Mouse (Mus musculus) CH12.LX (cell line): ENCODE measurements around the gene Rps24. TPM values are rescaled to one million over a fixed set of nuclear protein-coding genes. Genes with fewer than 3 reads are reported as not detected.

ENCODE experiments used
- DNase-seq: peaks from one replicate; pipeline ENCODE4 v3.0.0-alpha.2; 2013; ENCODE audit errors: extremely low read depth
- H3K27ac ChIP-seq: 2 replicates; pipeline ENCODE4 v1.5.1; 2012; ENCODE audit warnings: low read depth, mild to moderate bottlenecking, control low read depth, moderate library complexity; ENCODE audit not compliant: insufficient read depth
- H3K27me3 ChIP-seq: replicated peaks from 2 replicates; pipeline ENCODE3; 2012; ENCODE audit warnings: inconsistent platforms
- H3K36me3 ChIP-seq, 2 experiments: replicated peaks in 1 of 2; 2 replicates each; pipeline versions ENCODE3 to v1.6.1; 2012; ENCODE audit warnings: inconsistent platforms in 1 of 2, low read length in 1 of 2, mild to moderate bottlenecking in 1 of 2, mixed read lengths in 1 of 2, moderate library complexity in 1 of 2; ENCODE audit not compliant: control insufficient read depth in 1 of 2, insufficient read depth in 1 of 2
- H3K4me1 ChIP-seq, 2 experiments: 2 replicates each; pipeline ENCODE4 v1.6.1; 2012; ENCODE audit warnings: inconsistent platforms in 1 of 2, moderate library complexity in 1 of 2; ENCODE audit not compliant: insufficient read depth in 2 of 2, control insufficient read depth in 1 of 2
- H3K4me2 ChIP-seq: 2 replicates; pipeline ENCODE4 v1.6.1; 2012; ENCODE audit warnings: low read depth, mild to moderate bottlenecking, control low read depth; ENCODE audit not compliant: poor library complexity, insufficient read depth, severe bottlenecking
- H3K4me3 ChIP-seq, 3 experiments: fragments of 150-350 bp in 1 of 3; sonication (generic) in 1 of 3; replicated peaks in 1 of 3; 2 replicates each; pipeline versions ENCODE3 to v1.5.1; 2011 to 2012; ENCODE audit warnings: low read depth in 2 of 3, low read length in 2 of 3, mild to moderate bottlenecking in 2 of 3, moderate library complexity in 2 of 3, control low read depth in 1 of 3, improper control_type of control experiment in 1 of 3, inconsistent platforms in 1 of 3, mixed read lengths in 1 of 3; ENCODE audit not compliant: poor library complexity in 1 of 3
- H3K79me2 ChIP-seq: replicated peaks from 2 replicates; pipeline ENCODE4 v1.6.1; 2012; ENCODE audit warnings: mild to moderate bottlenecking, moderate library complexity; ENCODE audit not compliant: control insufficient read depth, poor library complexity, insufficient read depth, severe bottlenecking; ENCODE audit errors: extremely low read depth
- H3K9ac ChIP-seq: 2 replicates; pipeline ENCODE4 v1.6.1; 2012; ENCODE audit warnings: low read depth, mild to moderate bottlenecking, control low read depth, moderate library complexity; ENCODE audit not compliant: insufficient read depth
- H3K9me3 ChIP-seq: replicated peaks from 2 replicates; pipeline ENCODE3; 2012; ENCODE audit warnings: low read length, inconsistent platforms, mixed read lengths
- BHLHE40 ChIP-seq: IDR thresholded peaks from 2 replicates; pipeline ENCODE4 v1.6.1; 2011; ENCODE audit warnings: mild to moderate bottlenecking, low read depth, low read length, improper control_type of control experiment
- CHD1 ChIP-seq: IDR thresholded peaks from 2 replicates; pipeline ENCODE4 v1.6.1; 2012; ENCODE audit warnings: low read depth, low read length, improper control_type of control experiment, inconsistent platforms
- CHD2 ChIP-seq: IDR thresholded peaks from 2 replicates; pipeline ENCODE4 v1.6.1; 2011; ENCODE audit warnings: low read length, improper control_type of control experiment
- CTCF ChIP-seq, 2 experiments: IDR thresholded peaks in 1 of 2; conservative IDR thresholded peaks in 1 of 2; 2 replicates each; pipeline ENCODE4 v1.5.1; 2011 to 2012; ENCODE audit warnings: low read depth in 2 of 2, low read length in 2 of 2, improper control_type of control experiment in 1 of 2, inconsistent platforms in 1 of 2, mild to moderate bottlenecking in 1 of 2, moderate library complexity in 1 of 2
- E2F4 ChIP-seq: IDR thresholded peaks from 2 replicates; pipeline ENCODE4 v1.6.1; 2011; ENCODE audit warnings: low read depth, low read length, improper control_type of control experiment; ENCODE audit not compliant: insufficient replicate concordance
- ELF1 ChIP-seq: IDR thresholded peaks from 2 replicates; pipeline ENCODE4 v1.6.1; 2014; ENCODE audit warnings: low read depth, mild to moderate bottlenecking, inconsistent platforms, low read length, improper control_type of control experiment
- EP300 ChIP-seq: IDR thresholded peaks from 2 replicates; pipeline ENCODE4 v1.6.1; 2011; ENCODE audit warnings: low read length, improper control_type of control experiment
- ETS1 ChIP-seq: conservative IDR thresholded peaks from 2 replicates; pipeline ENCODE4 v1.6.1; 2012; ENCODE audit warnings: low read depth, mild to moderate bottlenecking, inconsistent platforms, low read length, improper control_type of control experiment, moderate library complexity
- GABPA ChIP-seq: IDR thresholded peaks from 2 replicates; pipeline ENCODE4 v1.6.1; 2012; ENCODE audit warnings: low read depth, low read length, improper control_type of control experiment, inconsistent platforms; ENCODE audit not compliant: insufficient replicate concordance
- HCFC1 ChIP-seq: IDR thresholded peaks from 2 replicates; pipeline ENCODE4 v1.6.1; 2012; ENCODE audit warnings: low read depth, mild to moderate bottlenecking, inconsistent platforms, low read length, improper control_type of control experiment
- IRF4 ChIP-seq: IDR thresholded peaks from 2 replicates; pipeline ENCODE4 v1.6.1; 2014; ENCODE audit warnings: low read depth, mild to moderate bottlenecking, inconsistent platforms, low read length, improper control_type of control experiment
- JUN ChIP-seq: IDR thresholded peaks from 2 replicates; pipeline ENCODE4 v1.6.1; 2011; ENCODE audit warnings: low read depth, mild to moderate bottlenecking, low read length, improper control_type of control experiment, moderate library complexity; ENCODE audit not compliant: insufficient read depth
- JUND ChIP-seq: conservative IDR thresholded peaks from 2 replicates; pipeline ENCODE4 v1.6.1; 2011; ENCODE audit warnings: low read depth, low read length, improper control_type of control experiment
- KAT2A ChIP-seq: IDR thresholded peaks from 2 replicates; pipeline ENCODE4 v1.6.1; 2012; ENCODE audit warnings: low read length, improper control_type of control experiment, inconsistent platforms; ENCODE audit not compliant: insufficient replicate concordance
- MAFK ChIP-seq: IDR thresholded peaks from 2 replicates; pipeline ENCODE4 v1.6.1; 2011; ENCODE audit warnings: low read length, improper control_type of control experiment; ENCODE audit not compliant: insufficient replicate concordance
- MAX ChIP-seq: IDR thresholded peaks from 2 replicates; pipeline ENCODE4 v1.6.1; 2011; ENCODE audit warnings: low read length, improper control_type of control experiment
- MAZ ChIP-seq: IDR thresholded peaks from 2 replicates; pipeline ENCODE4 v1.6.1; 2012; ENCODE audit warnings: low read depth, mild to moderate bottlenecking, inconsistent platforms, low read length, improper control_type of control experiment, moderate library complexity
- MEF2A ChIP-seq: IDR thresholded peaks from 2 replicates; pipeline ENCODE4 v1.6.1; 2014; ENCODE audit warnings: low read depth, mild to moderate bottlenecking, inconsistent platforms, low read length, improper control_type of control experiment, borderline replicate concordance
- MXI1 ChIP-seq: IDR thresholded peaks from 2 replicates; pipeline ENCODE4 v1.6.1; 2011; ENCODE audit warnings: mild to moderate bottlenecking, low read depth, low read length, improper control_type of control experiment
- MYC ChIP-seq: IDR thresholded peaks from 2 replicates; pipeline ENCODE4 v1.6.1; 2011; ENCODE audit warnings: low read depth, mild to moderate bottlenecking, improper control_type of control experiment, low read length
- NELFE ChIP-seq: IDR thresholded peaks from 2 replicates; pipeline ENCODE4 v1.6.1; 2011; ENCODE audit warnings: low read depth, low read length, improper control_type of control experiment
- NRF1 ChIP-seq: IDR thresholded peaks from 2 replicates; pipeline ENCODE4 v1.6.1; 2014; ENCODE audit warnings: low read depth, mild to moderate bottlenecking, inconsistent platforms, low read length, improper control_type of control experiment, moderate library complexity
- PAX5 ChIP-seq: IDR thresholded peaks from 2 replicates; pipeline ENCODE4 v1.6.1; 2012; ENCODE audit warnings: low read length, inconsistent platforms, mixed read lengths
- POLR2A ChIP-seq: IDR thresholded peaks from 2 replicates; pipeline ENCODE4 v1.6.1; 2011; ENCODE audit warnings: low read depth, mild to moderate bottlenecking, improper control_type of control experiment, low read length
- POLR2AphosphoS2 ChIP-seq: IDR thresholded peaks from 2 replicates; pipeline ENCODE4 v1.6.1; 2011; ENCODE audit warnings: low read depth, low read length, improper control_type of control experiment
- RAD21 ChIP-seq: IDR thresholded peaks from 2 replicates; pipeline ENCODE4 v1.6.1; 2011; ENCODE audit warnings: low read depth, mild to moderate bottlenecking, low read length, improper control_type of control experiment, moderate library complexity
- RCOR1 ChIP-seq: conservative IDR thresholded peaks from 2 replicates; pipeline ENCODE4 v1.6.1; 2012; ENCODE audit warnings: low read depth, mild to moderate bottlenecking, inconsistent platforms, low read length, improper control_type of control experiment
- SIN3A ChIP-seq: IDR thresholded peaks from 2 replicates; pipeline ENCODE4 v1.6.1; 2012; ENCODE audit warnings: low read length, improper control_type of control experiment, inconsistent platforms
- SMC3 ChIP-seq: IDR thresholded peaks from 2 replicates; pipeline ENCODE4 v1.6.1; 2011; ENCODE audit warnings: low read depth, low read length, improper control_type of control experiment
- TBP ChIP-seq: conservative IDR thresholded peaks from 2 replicates; pipeline ENCODE4 v1.6.1; 2011; ENCODE audit warnings: low read depth, low read length, improper control_type of control experiment
- TCF12 ChIP-seq: IDR thresholded peaks from 2 replicates; pipeline ENCODE4 v1.6.1; 2014; ENCODE audit warnings: low read depth, mild to moderate bottlenecking, inconsistent platforms, low read length, improper control_type of control experiment
- UBTF ChIP-seq: IDR thresholded peaks from 2 replicates; pipeline ENCODE4 v1.6.1; 2012; ENCODE audit warnings: low read depth, mild to moderate bottlenecking, inconsistent platforms, low read length, improper control_type of control experiment, moderate library complexity
- USF1 ChIP-seq: IDR thresholded peaks from 2 replicates; pipeline ENCODE4 v1.6.1; 2014; ENCODE audit warnings: low read depth, mild to moderate bottlenecking, inconsistent platforms, low read length, improper control_type of control experiment
- USF2 ChIP-seq: conservative IDR thresholded peaks from 2 replicates; pipeline ENCODE4 v1.6.1; 2011; ENCODE audit warnings: low read depth, low read length, improper control_type of control experiment
- ZC3H11A ChIP-seq: IDR thresholded peaks from 2 replicates; pipeline ENCODE4 v1.6.1; 2012; ENCODE audit warnings: low read depth, mild to moderate bottlenecking, inconsistent platforms, low read length, improper control_type of control experiment
- ZKSCAN1 ChIP-seq: IDR thresholded peaks from 2 replicates; pipeline ENCODE4 v1.6.1; 2012; ENCODE audit warnings: low read depth, inconsistent platforms, low read length, improper control_type of control experiment, borderline replicate concordance
- ZMIZ1 ChIP-seq: IDR thresholded peaks from 2 replicates; pipeline ENCODE4 v1.6.1; 2012; ENCODE audit warnings: low read depth, mild to moderate bottlenecking, inconsistent platforms, low read length, improper control_type of control experiment
- ZNF384 ChIP-seq: IDR thresholded peaks from 2 replicates; pipeline ENCODE4 v1.6.1; 2012; ENCODE audit warnings: low read depth, low read length, improper control_type of control experiment, inconsistent platforms
- dilution Hi-C: fragments of 300-500 bp; cut with MboI; formaldehyde crosslinking; loops from 2 replicates; pipeline ENCODE4 v1.14.3; 2020; ENCODE audit warnings: low sequenced_read_pairs; ENCODE audit not compliant: extremely low pct_unique_long_range_greater_than_20kb, extremely low pct_ligation_motif_present
- in situ Hi-C: fragments of 300-500 bp; cut with MboI; formaldehyde crosslinking; loops from 3 replicates; pipeline ENCODE4 v1.14.3; 2019; ENCODE audit warnings: low sequenced_read_pairs, low pct_ligation_motif_present, low pct_unique_long_range_greater_than_20kb, mixed read lengths
- polyA plus RNA-seq: library from polyadenylated mRNA; unstranded; fragments of >175 nt; gene quantifications from 2 replicates; pipeline ENCODE4 v1.2.1, GENCODE M21; 2012; ENCODE audit warnings: low read depth; ENCODE audit not compliant: insufficient read length
- total RNA-seq, 2 experiments: library from RNA; depleted of rRNA; stranded (reverse); fragments of 300-350 nt in 1 of 2; fragments of >200 nt in 1 of 2; gene quantifications; 2 replicates each; pipeline ENCODE4 v1.2.3; 2012 to 2014

Gene Rps24
- total and polyA plus RNA-seq, 3 experiments, result 2,823 to 7,430 (median 3,420) TPM

DNA sequence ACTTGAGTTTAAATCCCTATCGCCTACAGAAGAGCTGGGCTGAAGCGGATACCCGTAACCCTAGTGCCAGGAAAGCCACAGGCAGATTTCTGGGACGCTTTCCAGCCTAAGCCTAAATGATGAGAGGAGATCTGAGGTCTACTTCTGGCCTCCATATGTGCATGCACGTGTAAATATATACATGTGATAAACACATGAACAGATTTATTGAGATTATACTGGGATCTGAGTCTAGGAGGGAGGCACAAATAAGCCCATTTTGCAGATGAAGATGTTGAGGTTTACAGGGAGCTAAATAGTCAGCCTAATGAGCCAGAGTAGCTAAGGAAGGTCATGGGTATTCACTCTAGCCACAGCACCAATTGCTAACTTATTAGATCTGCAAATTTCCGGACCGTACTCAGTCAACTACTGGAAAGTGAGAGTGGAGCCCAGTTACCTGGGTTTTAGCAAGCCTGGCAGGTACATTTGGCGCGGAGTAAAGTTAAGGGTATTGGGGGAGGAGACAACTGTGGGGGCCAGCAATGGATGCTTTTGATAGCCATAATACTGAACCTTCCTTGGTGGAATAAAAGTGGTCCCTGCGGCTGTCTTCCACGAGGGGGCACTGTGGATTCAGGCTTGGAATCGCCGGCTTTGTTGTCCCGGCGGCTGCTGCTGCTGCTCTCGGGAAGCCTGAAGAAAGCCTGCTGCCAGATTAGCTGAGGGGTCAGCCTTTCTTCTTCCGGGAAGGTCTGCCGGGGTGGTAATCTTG lies 13.3 kb downstream of the Rps24 start:
- Histone ChIP-seq H3K79me2 (peaks cover 6% of the 10 kb centered on the region; the same call in 1 of the 2 replicates), H3K4me3 (no peak overlapping the region), H3K4me2 (no peak overlapping the region), H3K9ac (no peak overlapping the region), H3K4me1 (peaks cover under 1 to 31% of the 10 kb centered on the region in 2 experiments; a peak in 3 of 4 replicates), H3K36me3 (peaks cover 50 to 65% of the 10 kb centered on the region in 2 experiments), H3K9me3 (peaks cover 4% of the 10 kb centered on the region), H3K27ac (no peak overlapping the region), H3K27me3 (no peaks in the 10 kb centered on the region)
- TF ChIP-seq POLR2AphosphoS2, result peak; percentile 85; the same call in 1 of the 2 replicates
- TF ChIP-seq POLR2A, result peak; percentile 12; the same call in 1 of the 2 replicates
- TF ChIP-seq MXI1, result no peak
- TF ChIP-seq ZKSCAN1, result no peak
- TF ChIP-seq UBTF, result no peak
- no peak for TF ChIP-seq NELFE
- TF ChIP-seq ZC3H11A, result no peak
- no peak for TF ChIP-seq USF2
- no peak for TF ChIP-seq ELF1
- no peak for TF ChIP-seq EP300
- peak; percentile 20 for TF ChIP-seq SMC3
- no peak for TF ChIP-seq GABPA
- TF ChIP-seq USF1, result no peak
- TF ChIP-seq E2F4, result no peak
- no peak for TF ChIP-seq HCFC1
- TF ChIP-seq JUN, result no peak
- no peak for TF ChIP-seq MAX
- no peak for TF ChIP-seq TCF12
- no peak for TF ChIP-seq CHD1
- no peak for TF ChIP-seq MAFK
- TF ChIP-seq KAT2A, result no peak
- 0 out of 2 replicates have a peak, but pooled peaks have one; percentile 32 for TF ChIP-seq SIN3A
- peak; percentile 34; the same call in 1 of the 2 replicates for TF ChIP-seq ZMIZ1
- no peak for TF ChIP-seq ETS1
- TF ChIP-seq JUND, result no peak
- no peak for TF ChIP-seq BHLHE40
- TF ChIP-seq MAZ, result no peak
- TF ChIP-seq MYC, result no peak
- TF ChIP-seq MEF2A, result no peak
- TF ChIP-seq CTCF (conservative IDR thresholded peaks at IDR 0.05 in 1 of 2, IDR thresholded peaks at IDR 0.05 in 1 of 2; ENCODE audit: low read depth in 2 of 2, low read length in 2 of 2), result peak in 1 of 2 experiments; percentile 54; a peak in 2 of 4 replicates
- no peak; the same call in 1 of the 2 replicates for TF ChIP-seq CHD2
- peak; percentile 29 for TF ChIP-seq RAD21
- no peak for TF ChIP-seq ZNF384
- TF ChIP-seq NRF1, result no peak
- no peak for TF ChIP-seq PAX5
- TF ChIP-seq RCOR1, result no peak
- no peak for TF ChIP-seq IRF4
- no peak for TF ChIP-seq TBP
- dilution Hi-C loops (no loop called here), in situ Hi-C loops (no loop called here)
- DNase-seq, result no peak
